Mouse (Mus musculus) liver, embryonic 11.5 days (tissue): Measurements from ENCODE around the gene Mrpl51. TPM values are rescaled to one million over a fixed set of nuclear protein-coding genes. Genes with fewer than 3 reads are reported as not detected.

Experiments used
- ATAC-seq: fragments of 200-750 bp; cut with Nextera tagmentation; replicated peaks from 2 replicates; pipeline ENCODE4 v1.8.0; 2017; ENCODE audit warnings: moderate number of reproducible peaks, mild to moderate bottlenecking, moderate TSS enrichment, moderate library complexity; ENCODE audit not compliant: low FRiP score
- DNase-seq: peaks from one replicate; pipeline ENCODE4 v3.0.0-alpha.2; 2017; ENCODE audit warnings: low spot score
- H3K27ac ChIP-seq: fragments of 300-500 bp; sonication (generic); 2 replicates; pipeline ENCODE4 v1.5.1; 2014; ENCODE audit warnings: mild to moderate bottlenecking, low read depth, low read length, control low read depth
- H3K27me3 ChIP-seq: fragments of 300-500 bp; sonication (generic); replicated peaks from 2 replicates; pipeline ENCODE4 v1.6.1; 2014; ENCODE audit warnings: low read length, mixed read lengths; ENCODE audit not compliant: control insufficient read depth, insufficient read depth
- H3K36me3 ChIP-seq: fragments of 300-500 bp; sonication (generic); 2 replicates; pipeline ENCODE4 v1.6.1; 2014; ENCODE audit warnings: mild to moderate bottlenecking, low read length, moderate library complexity, mixed read lengths; ENCODE audit not compliant: control insufficient read depth, insufficient read depth
- H3K4me1 ChIP-seq: fragments of 300-500 bp; sonication (generic); replicated peaks from 2 replicates; pipeline ENCODE4 v1.6.1; 2014; ENCODE audit warnings: low read length, mixed read lengths; ENCODE audit not compliant: control insufficient read depth, insufficient read depth
- H3K4me2 ChIP-seq: fragments of 300-500 bp; sonication (generic); 2 replicates; pipeline ENCODE4 v1.6.1; 2014; ENCODE audit warnings: mild to moderate bottlenecking, control low read depth, moderate library complexity
- H3K4me3 ChIP-seq: fragments of 300-500 bp; sonication (generic); 2 replicates; pipeline ENCODE4 v1.5.1; 2014; ENCODE audit warnings: low read depth, low read length, control low read depth
- H3K9ac ChIP-seq: fragments of 300-500 bp; sonication (generic); 2 replicates; pipeline ENCODE4 v1.6.1; 2014; ENCODE audit warnings: low read depth, low read length, control low read depth
- H3K9me3 ChIP-seq: fragments of 300-500 bp; sonication (generic); 2 replicates; pipeline ENCODE4 v1.6.1; 2016; ENCODE audit warnings: low read length, inconsistent platforms, mixed read lengths; ENCODE audit not compliant: control insufficient read depth
- WGBS: fragments of 180-500 bp; shearing (Covaris S2); extraction: QIAGEN DNeasy Blood & Tissue Kit; methylation state at CpG from one replicate; pipeline ENCODE4 v1.1.7; 2014; 5-methylcytosine and 5-hydroxymethylcytosine counted together
- polyA plus RNA-seq: library from polyadenylated mRNA; unstranded; fragments of >200 nt; fragmentation: Nextera tagmentation; extraction: Ambion mirVana; gene quantifications from 2 replicates; pipeline ENCODE4 v1.2.1, GENCODE M21; 2014

The Mrpl51 gene
- polyA plus RNA-seq, 1 experiment from 2014 or later: 311 TPM

GRCm38 (mm10) chr6:125170194-125170593 lies 21.4 kb upstream of the Mrpl51 start:
- ATAC-seq (no peak), DNase-seq (no peak)
- Histone ChIP-seq H3K27me3 (no peaks in the 10 kb centered on the region), H3K4me2 (no peak overlapping the region), H3K4me1 (peaks cover 17% of the 10 kb centered on the region), H3K36me3 (peaks cover 73% of the 10 kb centered on the region), H3K4me3 (no peak overlapping the region), H3K9me3 (no peaks in the 10 kb centered on the region), H3K9ac (no peak overlapping the region), H3K27ac (no peak overlapping the region)
- WGBS: 83% methylated on average over 6 of the region's 6 CpGs

GRCm38 (mm10) chr6:125172474-125172873 lies 19.1 kb upstream of the Mrpl51 start:
- WGBS: 79% methylated on average over 2 of the region's 2 CpGs
- no peak overlapping the region for H3K4me2 ChIP-seq
- no peak overlapping the region for H3K27ac ChIP-seq
- H3K9ac ChIP-seq: no peak overlapping the region
- H3K4me3 ChIP-seq: no peak overlapping the region
- peaks cover 92% of the 10 kb centered on the region for H3K36me3 ChIP-seq
- H3K4me1 ChIP-seq: peaks cover 6% of the 10 kb centered on the region
- ATAC-seq: no peak
- no peak for DNase-seq
- no peaks in the 10 kb centered on the region for H3K9me3 ChIP-seq
- H3K27me3 ChIP-seq: no peaks in the 10 kb centered on the region

GRCm38 (mm10) chr6:125173256-125173655 lies 18.3 kb upstream of the Mrpl51 start:
- no peak for DNase-seq
- Histone ChIP-seq H3K9me3 (no peaks in the 10 kb centered on the region), H3K36me3 (peaks cover 94% of the 10 kb centered on the region), H3K4me3 (no peak overlapping the region), H3K4me1 (no peaks in the 10 kb centered on the region), H3K4me2 (no peak overlapping the region), H3K9ac (no peak overlapping the region), H3K27me3 (no peaks in the 10 kb centered on the region), H3K27ac (no peak overlapping the region)
- ATAC-seq: no peak
- WGBS: 94% methylated on average over 7 of the region's 7 CpGs

GRCm38 (mm10) chr6:125175469-125175868 lies 16.1 kb upstream of the Mrpl51 start:
- Histone ChIP-seq H3K27ac (no peak overlapping the region), H3K27me3 (no peaks in the 10 kb centered on the region), H3K4me2 (no peak overlapping the region), H3K9ac (no peak overlapping the region), H3K4me3 (no peak overlapping the region), H3K36me3 (peaks cover 92% of the 10 kb centered on the region), H3K4me1 (no peaks in the 10 kb centered on the region), H3K9me3 (no peaks in the 10 kb centered on the region)
- ATAC-seq: no peak
- 90% methylated on average over 5 of the region's 5 CpGs for WGBS
- DNase-seq: no peak

GRCm38 (mm10) chr6:125179601-125180000 lies 12.0 kb upstream of the Mrpl51 start:
- H3K4me3 ChIP-seq: no peak overlapping the region
- no peak for DNase-seq
- H3K27me3 ChIP-seq: no peaks in the 10 kb centered on the region
- H3K4me2 ChIP-seq: no peak overlapping the region
- no peak overlapping the region for H3K27ac ChIP-seq
- ATAC-seq: no peak
- H3K36me3 ChIP-seq: peaks cover 87% of the 10 kb centered on the region
- H3K9ac ChIP-seq: no peak overlapping the region
- H3K4me1 ChIP-seq: no peaks in the 10 kb centered on the region
- no peaks in the 10 kb centered on the region for H3K9me3 ChIP-seq
- 92% methylated on average over 7 of the region's 7 CpGs for WGBS

- H3K9ac ChIP-seq: no peak overlapping the region
- ATAC-seq: no peak
- WGBS: 86% methylated on average over 5 of the region's 5 CpGs
Observed at GRCm38 (mm10) chr6:125182133-125182532, 9.5 kb upstream of the Mrpl51 start.

GRCm38 (mm10) chr6:125186203-125186602 lies 5.4 kb upstream of the Mrpl51 start:
- no peak for ATAC-seq
- peaks cover 78% of the 10 kb centered on the region for H3K36me3 ChIP-seq
- H3K9me3 ChIP-seq: no peaks in the 10 kb centered on the region
- H3K4me1 ChIP-seq: peaks cover 3% of the 10 kb centered on the region; the same call in 1 of the 2 replicates
- no peak overlapping the region for H3K4me3 ChIP-seq
- H3K4me2 ChIP-seq: no peak overlapping the region
- no peak overlapping the region for H3K27ac ChIP-seq
- H3K27me3 ChIP-seq: no peaks in the 10 kb centered on the region
- H3K9ac ChIP-seq: no peak overlapping the region
- DNase-seq: no peak
- 94% methylated on average over 10 of the region's 10 CpGs for WGBS

More at GRCm38 (mm10) chr6:125182133-125182532, 9.5 kb upstream of the Mrpl51 start:
- H3K4me2 ChIP-seq: no peak overlapping the region
- H3K27me3 ChIP-seq: no peaks in the 10 kb centered on the region
- no peak overlapping the region for H3K27ac ChIP-seq
- H3K4me3 ChIP-seq: no peak overlapping the region
- H3K36me3 ChIP-seq: peaks cover 90% of the 10 kb centered on the region
- H3K4me1 ChIP-seq: no peaks in the 10 kb centered on the region
- DNase-seq: no peak
- no peaks in the 10 kb centered on the region for H3K9me3 ChIP-seq

GRCm38 (mm10) chr6:125190816-125191215 lies 785 bp upstream of the Mrpl51 start:
- Histone ChIP-seq H3K27ac (peak overlapping the region; percentile 100), H3K4me2 (peak overlapping the region; percentile 73), H3K9me3 (no peaks in the 10 kb centered on the region), H3K9ac (peak overlapping the region; percentile 91), H3K4me1 (peaks cover 3% of the 10 kb centered on the region; the same call in 1 of the 2 replicates), H3K4me3 (peak overlapping the region; percentile 75), H3K36me3 (peaks cover 51% of the 10 kb centered on the region), H3K27me3 (no peaks in the 10 kb centered on the region)
- ATAC-seq: no peak
- DNase-seq: no peak

- peak overlapping the region; percentile 75 for H3K4me3 ChIP-seq
- H3K27me3 ChIP-seq: no peaks in the 10 kb centered on the region
- under 1% methylated on average over 34 of the region's 34 CpGs for WGBS
- H3K4me1 ChIP-seq: peaks cover 3% of the 10 kb centered on the region; the same call in 1 of the 2 replicates
- DNase-seq (peak; percentile 90), ATAC-seq (peak; percentile 90)
- no peaks in the 10 kb centered on the region for H3K9me3 ChIP-seq
- peak overlapping the region; percentile 100 for H3K27ac ChIP-seq
- H3K4me2 ChIP-seq: peak overlapping the region; percentile 86
- H3K36me3 ChIP-seq: peaks cover 38% of the 10 kb centered on the region
- peak overlapping the region; percentile 93 for H3K9ac ChIP-seq
Observed at GRCm38 (mm10) chr6:125192016-125192714, 564 bp downstream of the Mrpl51 start.
